ENCODE assay signal across 10 mouse cellular contexts in the genomic region with DNA sequence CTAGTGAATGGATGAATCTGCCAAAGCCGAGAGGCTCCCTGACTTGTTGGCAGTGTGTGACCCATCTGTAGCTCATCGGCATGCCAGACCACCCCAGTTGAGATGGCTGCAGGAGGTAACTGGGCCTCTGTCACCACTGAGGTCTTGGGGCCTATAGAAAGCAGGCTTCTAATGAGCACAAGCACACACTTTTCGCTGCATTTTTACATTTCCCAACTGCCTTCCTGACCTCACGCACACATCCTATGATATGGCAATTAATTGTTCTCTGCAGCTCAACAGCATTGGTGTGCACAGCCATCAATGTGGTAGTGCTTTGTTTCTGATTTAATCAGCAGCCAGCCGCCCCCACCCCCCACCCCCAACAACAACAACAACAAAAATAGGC.
DNase-seq lines count a peak whose midpoint lies in the region; ATAC-seq and TF ChIP-seq lines count a peak whose summit lies in the region.
"Had no signal": no experiment of that assay in that cellular context is flagged by ENCODE, and none has a peak within 500 bp of the region (broad histone marks: within the 10 kb centered on the region; RNA-seq: fewer than 3 reads in every experiment).

No protein-coding gene starts in this region.

- H3K27me3 ChIP-seq in heart, embryonic 11.5 days (ENCODE audit: control insufficient read depth, insufficient read depth, low read length): no peaks in the 10 kb centered on the region
- no peaks in the 10 kb centered on the region for H3K27me3 ChIP-seq in embryonic facial prominence, embryonic 10.5 days (replicated peaks; ENCODE audit: low read depth, poor library complexity, severe bottlenecking)
- H3K27me3 ChIP-seq in heart, postnatal 0 days (ENCODE audit: control insufficient read depth, insufficient read depth, low read length): no peaks in the 10 kb centered on the region
- 0 out of 2 replicates have a peak, but pooled peaks cover 8% of the 10 kb centered on the region for H3K27me3 ChIP-seq in midbrain, embryonic 10.5 days (ENCODE audit: low read depth, poor library complexity, severe bottlenecking)

- H3K4me2 ChIP-seq in heart, embryonic 11.5 days: peak overlapping the region; percentile 55
- H3K4me2 ChIP-seq in heart, postnatal 0 days (ENCODE audit: low read depth, low read length): peak overlapping the region; percentile 57

- 29% methylated on average over 5 of the region's 5 CpGs for WGBS in heart, embryonic 11.5 days (ENCODE audit: insufficient replicate concordance)
- WGBS in embryonic facial prominence, embryonic 10.5 days: 34% methylated on average over 5 of the region's 5 CpGs
- 31% methylated on average over 5 of the region's 5 CpGs for WGBS in heart, postnatal 0 days
- WGBS in midbrain, embryonic 10.5 days: 36% methylated on average over 5 of the region's 5 CpGs

- H3K36me3 ChIP-seq in heart, embryonic 11.5 days (ENCODE audit: control insufficient read depth, insufficient read depth, low read length): no peaks in the 10 kb centered on the region
- H3K36me3 ChIP-seq in embryonic facial prominence, embryonic 10.5 days (replicated peaks): no peaks in the 10 kb centered on the region
- no peaks in the 10 kb centered on the region for H3K36me3 ChIP-seq in heart, postnatal 0 days (replicated peaks; ENCODE audit: control insufficient read depth, insufficient read depth, low read length)
- no peaks in the 10 kb centered on the region for H3K36me3 ChIP-seq in midbrain, embryonic 10.5 days

- no peak overlapping the region for H3K27ac ChIP-seq in heart, embryonic 11.5 days (ENCODE audit: low read depth, low read length)
- H3K27ac ChIP-seq in embryonic facial prominence, embryonic 10.5 days (replicated peaks): peak overlapping the region; percentile 76
- H3K27ac ChIP-seq in heart, postnatal 0 days (ENCODE audit: low read depth): no peak overlapping the region
- peak overlapping the region; percentile 86 for H3K27ac ChIP-seq in midbrain, embryonic 10.5 days (replicated peaks)

- ATAC-seq in heart, embryonic 11.5 days (replicated peaks; ENCODE audit: insufficient number of reproducible peaks, low FRiP score, low TSS enrichment): no peak
- ATAC-seq in heart, postnatal 0 days (ENCODE audit: insufficient read depth, low read depth): no peak

- no peak for TF ChIP-seq CTCF in heart, postnatal 0 days (IDR thresholded peaks at IDR 0.05; ENCODE audit: low read depth)

- no peak overlapping the region for H3K4me3 ChIP-seq in heart, embryonic 11.5 days (ENCODE audit: low read depth, low read length)
- peak overlapping the region; percentile 46; the same call in 1 of the 2 replicates for H3K4me3 ChIP-seq in embryonic facial prominence, embryonic 10.5 days
- H3K4me3 ChIP-seq in heart, postnatal 0 days (ENCODE audit: low read depth, low read length): peak overlapping the region; percentile 28; the same call in 1 of the 2 replicates
- peak overlapping the region; percentile 43 for H3K4me3 ChIP-seq in midbrain, embryonic 10.5 days
- H3K4me3 ChIP-seq: erythroblast, embryonic 14.5 days had no signal

- no peak overlapping the region for H3K9ac ChIP-seq in heart, embryonic 11.5 days (ENCODE audit: low read depth, low read length)
- no peak overlapping the region for H3K9ac ChIP-seq in heart, postnatal 0 days (replicated peaks; ENCODE audit: low read depth, low read length)

- H3K4me1 ChIP-seq in heart, embryonic 11.5 days (ENCODE audit: control insufficient read depth, insufficient read depth, low read length): peaks cover 12% of the 10 kb centered on the region
- H3K4me1 ChIP-seq in embryonic facial prominence, embryonic 10.5 days: peaks cover 34% of the 10 kb centered on the region
- H3K4me1 ChIP-seq in heart, postnatal 0 days (ENCODE audit: control insufficient read depth, insufficient read depth): peaks cover 30% of the 10 kb centered on the region
- peaks cover 47% of the 10 kb centered on the region for H3K4me1 ChIP-seq in midbrain, embryonic 10.5 days

- H3K9me3 ChIP-seq in heart, embryonic 11.5 days (replicated peaks; ENCODE audit: control insufficient read depth, low read length): no peaks in the 10 kb centered on the region
- no peaks in the 10 kb centered on the region for H3K9me3 ChIP-seq in embryonic facial prominence, embryonic 10.5 days
- H3K9me3 ChIP-seq in heart, postnatal 0 days (replicated peaks; ENCODE audit: control insufficient read depth, low read length): no peaks in the 10 kb centered on the region
- H3K9me3 ChIP-seq in midbrain, embryonic 10.5 days (replicated peaks): no peaks in the 10 kb centered on the region

- DNase-seq in heart, adult 8-10 months (ENCODE audit: low spot score): no peak
- no peak for DNase-seq in embryonic facial prominence, embryonic 10.5 days (ENCODE audit: low spot score)
- no peak for DNase-seq in heart, postnatal 0 days (ENCODE audit: low spot score)
- no peak for DNase-seq in midbrain, embryonic 10.5 days (ENCODE audit: low spot score)
- DNase-seq in Muller cell, postnatal 12 days (ENCODE audit: inconsistent ontology term): no peak
- DNase-seq in urinary bladder, adult 2 months (ENCODE audit: low spot score): no peak
- no peak for DNase-seq in T-cell, adult 2 months (ENCODE audit: low spot score)
- DNase-seq: thymus, postnatal 4 days had no signal

- no peak for TF ChIP-seq EP300 in heart, postnatal 0 days (IDR thresholded peaks at IDR 0.05; ENCODE audit: low read depth)

Comparison
In these comparisons a context has a peak if more than half of its experiments do, and no peak if none do; other contexts are left out.
1. H3K27ac ChIP-seq: peak in embryonic facial prominence, embryonic 10.5 days (single experiment) and midbrain, embryonic 10.5 days (single experiment); none in heart, embryonic 11.5 days (single experiment) and heart, postnatal 0 days (single experiment).